Mouse (Mus musculus) heart, postnatal 14 days (tissue): Measurements from ENCODE around the gene Dop1a. TPM values are rescaled to one million over a fixed set of nuclear protein-coding genes. Genes with fewer than 3 reads are reported as not detected.
A peak's percentile ranks its signal among the peaks of the same experiment; 100 is the strongest.

Source experiments
- DNase-seq, 2 experiments: peaks; one replicate each; pipeline ENCODE4 v3.0.0; 2021 to 2022
- intact Hi-C: fragments of 180-260 bp; cut with DNase I; formaldehyde crosslinking; loops from one replicate; pipeline ENCODE4 v1.15.1; 2025
- total RNA-seq, 2 experiments: library from RNA; stranded (reverse); gene quantifications; 2 replicates each; pipeline ENCODE4 v1.2.3; 2021

Dop1a gene
- total RNA-seq, 2 experiments from 2014 or later = 22.2 to 24.2 TPM

DNA sequence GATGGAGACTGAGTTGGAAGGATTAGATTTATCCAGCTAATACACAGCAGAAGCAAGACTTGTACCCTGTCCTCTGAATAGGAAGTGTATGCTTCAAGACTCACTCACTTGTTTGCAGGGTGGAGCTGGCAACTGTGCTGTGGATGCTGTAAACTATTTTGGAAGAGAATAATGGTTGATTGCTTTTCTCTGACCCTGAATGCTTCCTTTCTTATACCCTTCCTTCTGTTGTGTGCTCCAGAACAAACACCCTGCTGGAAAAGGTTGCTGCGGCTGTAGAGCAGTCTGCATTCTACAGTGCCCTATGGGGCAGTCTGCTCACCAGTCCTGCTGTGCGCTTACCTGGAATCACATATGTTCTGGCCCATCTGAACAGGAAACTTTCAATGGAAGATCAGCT is 24.8 kb downstream of the Dop1a start:
- intact Hi-C loops = no loop called here
- DNase-seq = no peak

DNA sequence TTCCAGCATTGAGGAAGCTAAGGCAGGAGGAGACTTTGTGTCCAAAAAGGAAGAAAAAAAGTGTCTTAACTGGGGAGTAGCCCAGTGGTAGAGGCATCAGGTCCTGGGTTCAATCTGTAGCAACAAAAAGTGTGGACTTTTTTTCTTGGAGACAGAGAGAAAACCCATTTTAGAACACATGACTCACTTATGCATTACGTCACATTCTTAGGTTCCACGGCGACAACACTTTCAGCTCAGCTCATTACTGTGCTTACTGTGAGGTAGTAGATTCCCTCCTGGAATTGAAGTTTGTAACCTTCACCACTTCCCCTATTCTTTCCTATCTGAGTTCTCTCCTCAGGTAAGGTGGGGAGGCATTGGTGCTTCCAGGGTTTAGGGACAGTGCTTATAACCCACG is 29.3 kb downstream of the Dop1a start:
- intact Hi-C loops = no loop called here

DNA sequence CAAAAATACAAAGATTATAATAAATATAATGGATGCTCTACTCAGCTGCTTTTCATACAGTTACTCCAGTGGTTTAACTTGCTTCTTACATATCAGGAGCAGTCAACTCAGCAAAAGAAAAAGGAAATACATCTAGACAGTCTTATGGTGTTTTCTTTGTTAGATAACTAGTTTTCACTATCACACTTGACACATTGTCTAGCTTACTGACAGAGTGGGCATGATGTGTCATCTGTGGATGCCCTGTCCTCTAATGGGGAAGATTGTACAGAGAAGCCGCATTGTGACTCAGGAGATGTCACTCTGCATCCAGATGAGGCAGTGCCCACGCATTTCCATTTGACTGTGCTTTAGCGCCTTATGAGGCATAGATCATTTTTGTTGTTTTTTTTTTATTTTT is 32.1 kb downstream of the Dop1a start:
- intact Hi-C loops = no loop called here

More for the DNA sequence above, 29.3 kb downstream of the Dop1a start:
- DNase-seq = no peak

DNA sequence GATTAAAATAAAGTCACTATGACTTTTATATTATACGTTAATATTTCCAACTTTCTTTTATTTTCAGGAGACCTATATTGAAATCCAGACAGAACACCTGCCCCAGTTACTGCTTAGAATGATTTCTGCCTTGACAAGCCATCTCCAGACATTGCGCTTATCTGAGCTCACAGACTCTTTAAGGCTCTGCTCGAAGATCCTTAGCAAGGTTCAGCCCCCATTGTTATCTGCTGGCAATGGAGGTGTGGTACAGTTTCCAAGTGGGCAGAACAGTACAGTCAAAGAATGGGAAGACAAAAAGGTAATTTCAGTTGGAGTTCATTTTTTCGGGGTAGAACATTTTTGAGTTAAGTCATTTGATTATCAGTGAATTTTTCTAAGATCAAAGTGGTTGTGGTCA is 40.5 kb downstream of the Dop1a start:
- DNase-seq = no peak
- intact Hi-C loops = no loop called here

More for the DNA sequence above, 32.1 kb downstream of the Dop1a start:
- no peak for DNase-seq

DNA sequence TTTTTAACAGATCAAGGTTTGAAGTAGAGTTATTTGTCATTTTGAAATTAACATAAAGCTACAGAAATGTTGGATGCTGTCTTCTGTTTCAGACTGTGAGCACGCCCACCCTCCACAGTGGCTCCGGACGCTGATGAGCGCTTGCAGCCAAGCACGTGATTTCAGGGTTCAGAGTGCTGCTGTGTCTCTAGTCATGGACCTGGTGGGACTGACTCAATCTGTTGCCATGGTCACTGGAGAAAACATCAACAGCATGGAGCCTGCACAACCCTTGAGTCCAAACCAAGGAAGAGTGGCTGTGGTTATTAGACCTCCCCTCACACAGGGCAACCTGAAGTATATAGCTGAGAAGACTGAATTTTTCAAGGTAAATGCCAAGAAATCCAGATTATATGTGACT is 46.8 kb downstream of the Dop1a start:
- intact Hi-C loops = no loop called here
- DNase-seq = no peak

DNA sequence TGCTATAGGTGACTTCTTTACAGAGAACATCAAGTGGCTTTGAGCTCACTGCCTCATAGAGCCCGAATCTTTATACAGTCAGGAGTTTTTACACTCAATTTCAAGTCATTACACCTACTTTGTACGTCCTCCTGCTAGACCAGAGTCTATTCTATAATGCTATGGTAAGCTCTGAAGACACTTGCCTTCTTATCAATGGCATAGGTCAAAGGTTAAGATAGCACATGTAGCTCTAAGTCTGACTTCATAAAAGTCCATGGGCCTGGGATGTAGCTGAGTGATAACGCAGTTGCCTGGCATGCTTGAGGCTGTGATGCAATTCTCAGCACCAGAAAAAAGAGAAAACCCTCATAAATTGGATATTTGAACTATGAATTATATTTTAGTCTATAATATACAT is 47.4 kb downstream of the Dop1a start:
- intact Hi-C loops = no loop called here
- no peak for DNase-seq

DNA sequence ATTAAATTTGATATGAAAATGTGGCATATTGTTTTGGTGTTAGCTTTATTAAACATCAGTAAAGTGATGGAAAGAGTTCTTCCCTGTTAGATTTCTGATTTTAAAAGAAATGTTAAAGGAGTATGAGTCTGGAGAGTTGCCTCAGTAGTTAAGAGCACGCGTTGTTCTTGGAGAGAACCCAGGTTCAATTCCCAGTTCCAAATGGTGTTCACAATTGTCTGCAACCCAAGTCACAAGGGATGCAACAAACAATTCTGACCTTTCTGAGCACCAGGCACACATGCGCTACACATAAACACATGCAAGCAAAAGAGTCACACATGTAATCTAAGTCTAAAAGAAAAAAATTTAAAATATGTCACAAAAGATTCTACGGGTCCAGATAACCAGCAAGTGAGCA is 47.8 kb downstream of the Dop1a start:
- intact Hi-C loops = loop anchor here (5.0 kb wide), 1 partner anchor 47 kb away; the partner anchor contains the start of gene Dop1a
- peak in 1 of 2 experiments; percentile 11 for DNase-seq

DNA sequence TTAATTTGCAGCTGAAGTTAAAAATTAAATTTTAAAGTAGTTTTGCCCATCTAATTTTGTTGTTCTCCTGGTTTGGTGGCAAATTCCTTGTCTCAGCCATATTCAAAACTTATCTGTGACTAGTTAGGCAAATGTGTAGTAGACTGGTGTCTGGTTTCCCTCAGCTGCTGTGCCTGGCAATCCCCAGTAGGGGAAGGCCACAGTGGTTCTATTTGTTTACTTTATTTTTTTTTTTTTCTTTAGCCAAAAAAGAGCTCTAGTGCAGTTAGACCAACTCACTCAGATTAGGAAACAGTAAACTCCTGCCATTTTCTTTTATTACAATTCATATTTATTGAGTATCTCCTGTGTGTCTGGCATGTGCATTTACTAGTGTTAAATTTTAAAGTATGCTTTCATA is 55.4 kb downstream of the Dop1a start:
- DNase-seq = no peak
- intact Hi-C loops = no loop called here

DNA sequence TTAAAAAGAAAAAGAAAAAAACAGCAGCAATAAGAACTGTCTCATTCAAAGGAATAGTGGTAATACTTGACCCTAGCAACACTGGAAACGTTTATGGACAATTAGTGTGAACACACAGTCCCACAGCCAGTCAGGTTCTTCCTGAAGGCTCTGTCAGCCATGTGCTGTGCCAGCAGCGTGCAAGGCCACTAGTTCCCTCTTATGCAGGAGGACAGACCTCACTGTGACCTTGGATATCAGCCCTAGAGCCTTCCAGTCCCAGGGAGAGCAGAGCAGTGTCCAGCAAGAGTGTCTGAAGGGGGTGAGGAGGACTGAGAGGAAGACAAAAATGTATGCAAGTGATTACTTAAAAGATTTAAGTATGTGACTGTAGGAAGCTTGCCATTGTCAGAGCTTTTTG is 58.6 kb downstream of the Dop1a start:
- intact Hi-C loops = no loop called here
- peak in 1 of 2 experiments; percentile 4 for DNase-seq

DNA sequence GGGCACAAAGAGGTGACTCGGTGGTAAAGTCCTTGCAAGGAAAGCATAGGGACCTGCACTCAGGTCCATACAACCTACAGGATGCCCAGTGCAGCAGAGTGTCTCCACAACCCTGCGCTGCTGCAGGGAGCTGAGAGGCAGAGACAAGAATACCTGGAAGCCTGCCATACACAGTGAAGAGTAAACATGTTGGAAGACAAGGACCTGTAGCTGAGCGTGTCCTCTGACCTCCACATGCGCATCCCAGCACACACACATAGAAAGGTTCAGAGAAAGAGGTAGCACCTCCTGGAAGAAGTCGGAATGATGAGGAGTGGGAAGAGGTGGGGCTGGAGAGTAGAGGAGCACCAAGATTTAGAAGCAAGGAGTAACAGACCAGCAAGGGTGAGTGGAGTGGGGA is 67.1 kb downstream of the Dop1a start:
- intact Hi-C loops = no loop called here

DNA sequence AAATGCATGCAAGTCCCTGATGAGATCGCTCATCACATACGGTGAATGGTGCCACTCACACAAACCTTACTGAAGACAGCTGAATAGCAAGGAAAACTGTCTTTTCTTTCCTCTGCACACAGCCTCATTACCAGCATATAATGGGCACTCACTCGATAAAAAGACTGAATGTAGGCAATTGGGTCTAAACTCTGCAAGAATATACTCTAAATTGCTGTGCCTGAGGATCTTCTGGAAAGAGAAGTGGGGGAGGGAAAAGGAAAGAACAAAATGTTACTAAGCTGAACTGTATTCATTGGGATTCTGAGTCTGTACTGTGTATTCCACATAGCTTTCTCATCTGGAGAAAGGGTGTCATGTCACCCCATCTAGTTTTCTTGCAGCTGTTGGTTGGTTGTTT is 76.5 kb downstream of the Dop1a start:
- intact Hi-C loops = no loop called here
- no peak for DNase-seq

More for the DNA sequence above, 67.1 kb downstream of the Dop1a start:
- no peak for DNase-seq

DNA sequence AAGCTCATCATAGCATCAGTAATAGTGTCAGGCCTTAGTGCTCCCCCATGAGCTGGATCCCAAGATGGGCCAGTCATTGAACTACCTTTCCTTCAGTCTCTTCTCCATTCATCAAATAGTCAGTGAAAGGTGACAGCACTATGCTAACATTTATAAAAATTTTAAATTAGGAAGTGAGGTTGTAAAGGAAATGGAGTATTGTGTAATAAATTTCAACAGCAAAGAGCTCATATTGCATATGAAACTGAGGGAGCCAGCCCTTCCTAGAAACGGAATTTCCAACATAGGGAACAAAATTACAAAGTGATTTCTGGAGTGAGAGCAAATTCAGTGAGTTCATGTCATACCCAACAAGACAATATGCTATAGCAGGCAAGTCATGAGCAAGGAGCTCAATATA is 77.6 kb downstream of the Dop1a start:
- no peak for DNase-seq
- intact Hi-C loops = no loop called here

DNA sequence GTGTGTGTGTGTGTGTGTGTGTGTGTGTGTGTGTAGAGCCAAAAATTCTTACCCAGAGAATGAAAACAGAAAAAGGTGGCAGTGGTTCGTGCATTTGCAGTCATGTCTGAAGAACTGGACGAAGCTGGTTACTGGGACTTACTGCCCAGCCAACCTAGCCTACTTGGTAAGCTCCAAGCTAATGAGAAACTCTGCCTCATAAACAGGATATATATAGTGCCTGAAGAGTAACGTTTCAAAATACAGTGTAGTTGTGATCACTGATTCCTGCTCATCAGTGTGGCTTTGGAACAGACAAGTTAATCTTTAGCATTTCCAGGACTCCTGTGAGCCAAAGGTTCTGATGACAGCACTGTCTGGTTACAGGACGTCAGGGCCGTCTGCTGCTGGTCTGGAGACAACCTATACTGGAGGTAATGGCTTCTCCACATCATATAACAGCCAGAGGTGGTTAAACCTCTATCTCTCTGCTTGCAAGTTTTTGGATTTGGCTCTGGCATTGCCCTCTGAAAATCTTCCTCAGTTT is 82.7 kb downstream of the Dop1a start:
- intact Hi-C loops = no loop called here
- DNase-seq = no peak

DNA sequence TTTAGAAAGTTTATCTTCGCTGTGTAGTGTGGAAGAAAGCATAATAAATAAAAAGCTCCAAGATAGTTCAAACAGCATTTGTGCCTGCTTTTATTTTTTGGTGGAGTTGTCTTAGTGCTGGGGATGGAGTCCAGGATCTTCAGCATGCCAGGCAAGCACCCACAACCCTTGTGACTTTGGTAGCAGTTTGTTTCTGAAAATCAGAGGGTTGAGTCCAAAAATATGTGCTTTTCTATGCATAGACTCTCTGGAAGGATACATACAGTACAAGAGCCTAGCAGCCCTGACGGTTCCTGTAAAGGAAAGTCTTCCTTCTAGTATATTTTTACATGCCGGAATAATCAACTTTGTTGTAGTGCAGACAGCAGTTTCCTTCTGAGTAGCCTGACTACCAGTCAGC is 83.8 kb downstream of the Dop1a start:
- intact Hi-C loops = no loop called here

DNA sequence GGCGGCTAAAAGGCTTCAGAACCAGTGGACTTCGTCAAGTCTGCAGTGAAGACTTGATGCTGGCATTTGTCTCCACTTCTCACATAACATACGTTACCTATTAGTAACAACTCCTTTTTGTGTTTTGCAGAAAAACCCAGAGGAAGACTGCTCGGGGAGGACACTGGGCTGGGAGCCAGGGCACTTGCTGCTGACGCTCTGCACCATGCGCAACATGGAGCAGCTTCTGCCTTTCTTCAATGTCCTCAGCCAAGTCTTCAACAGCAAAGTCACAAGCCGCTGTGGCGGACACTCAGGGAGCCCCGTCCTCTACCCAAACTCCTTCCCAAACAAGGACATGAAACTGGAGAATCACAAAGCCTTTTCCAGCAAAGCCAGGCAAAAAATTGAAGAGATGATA is 86.9 kb downstream of the Dop1a start:
- intact Hi-C loops = no loop called here
- no peak for DNase-seq

More for the DNA sequence above, 83.8 kb downstream of the Dop1a start:
- DNase-seq = no peak

DNA sequence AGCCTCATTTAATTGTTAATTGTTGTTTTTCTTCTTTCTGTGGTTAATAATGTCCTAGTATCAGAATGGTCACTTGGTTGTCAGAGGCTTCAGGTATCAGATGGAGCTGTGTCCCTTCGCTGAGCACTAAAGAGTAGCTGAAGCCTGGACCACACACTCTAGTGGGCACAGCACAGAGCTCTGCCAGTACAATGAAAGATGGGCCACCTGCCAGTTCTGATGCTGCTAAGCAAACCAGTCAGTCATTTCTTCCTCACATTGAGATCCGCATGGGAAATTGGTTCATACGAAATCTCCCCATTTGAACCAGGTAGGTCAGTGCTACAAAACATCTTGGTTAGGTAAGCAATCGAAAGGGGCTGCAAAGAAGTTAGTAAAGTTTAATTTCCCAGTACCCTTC is 87.7 kb downstream of the Dop1a start:
- DNase-seq = no peak

DNA sequence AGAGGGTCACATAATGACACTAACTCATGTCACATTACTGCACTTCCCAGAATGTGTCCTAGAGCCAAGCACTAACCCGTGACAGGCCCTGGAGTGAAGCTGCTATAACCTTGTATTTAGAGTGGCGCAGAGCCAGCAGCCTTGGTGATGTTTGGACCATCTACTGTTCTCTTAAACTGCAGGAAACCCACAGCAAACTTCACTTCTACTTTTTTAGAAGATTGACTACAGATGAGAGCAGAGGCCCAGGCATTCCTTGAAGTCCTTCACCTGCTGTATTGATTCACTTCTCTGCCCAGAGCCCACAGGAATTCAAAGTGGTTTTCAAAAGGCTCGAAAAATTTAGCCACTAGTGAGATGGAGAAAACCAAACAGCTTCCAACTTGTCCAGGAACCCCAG is 93.6 kb downstream of the Dop1a start:
- DNase-seq = no peak
- intact Hi-C loops = no loop called here

More for the DNA sequence above, 87.7 kb downstream of the Dop1a start:
- intact Hi-C loops = no loop called here

DNA sequence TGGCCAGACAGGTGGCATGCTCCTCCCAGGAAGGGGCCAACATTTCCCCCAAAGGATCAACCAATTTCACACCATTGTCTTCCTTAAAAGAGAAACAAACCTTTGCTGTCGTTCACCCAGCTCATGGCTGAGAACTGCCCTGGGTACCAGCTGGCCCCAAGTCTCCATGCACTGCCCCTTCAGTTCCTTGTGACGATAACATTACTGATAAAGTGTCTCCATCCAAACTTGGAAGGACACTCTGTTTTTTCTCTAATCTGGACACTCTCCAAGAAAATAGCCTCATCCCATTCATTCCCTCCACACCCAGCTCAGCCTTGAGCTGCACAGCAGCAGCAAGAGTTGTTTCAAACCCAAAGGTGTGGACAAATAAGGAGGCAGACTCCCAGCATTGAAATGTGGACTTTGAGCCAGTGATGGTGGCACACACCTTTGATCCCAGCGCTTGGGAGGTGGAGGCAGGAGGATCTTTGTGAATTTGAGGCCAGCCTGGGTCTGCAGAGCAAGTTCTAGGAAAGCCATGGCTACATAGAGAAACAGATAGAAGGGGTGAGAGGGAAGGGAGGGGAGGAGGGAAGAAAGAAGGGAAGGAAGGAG is 102.5 kb downstream of the Dop1a start:
- DNase-seq = no peak
- intact Hi-C loops = no loop called here

DNA sequence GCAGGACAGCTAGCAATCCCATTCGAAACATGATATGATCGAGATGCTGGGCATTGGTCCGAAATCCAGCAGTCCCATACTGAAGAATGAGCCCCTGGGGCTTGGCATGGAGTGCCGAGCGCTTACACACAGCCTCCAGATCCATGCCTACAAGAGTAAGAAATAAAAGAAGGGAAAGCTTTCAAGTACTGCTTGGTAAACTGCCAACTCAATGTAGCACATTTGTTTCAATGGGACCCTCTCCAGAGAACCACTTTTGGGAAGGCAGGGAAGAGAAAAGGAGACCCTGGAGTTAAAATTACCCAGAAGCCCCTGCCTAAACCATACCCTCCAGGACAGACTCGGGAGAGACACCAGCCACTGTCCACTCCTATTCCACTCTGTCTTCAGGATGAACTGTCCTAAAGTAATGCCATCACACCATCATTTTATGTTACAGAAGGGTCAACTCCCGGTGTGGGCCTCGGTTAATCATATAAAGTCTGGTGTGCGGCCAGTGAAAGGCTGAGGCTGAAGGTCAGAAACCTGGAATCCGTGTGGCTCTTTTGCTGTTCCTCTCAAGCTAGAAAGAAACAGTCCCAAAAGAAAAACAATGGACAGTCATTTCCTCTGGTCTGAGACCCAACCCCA is 103.4 kb downstream of the Dop1a start:
- DNase-seq = no peak
- intact Hi-C loops = no loop called here

DNA sequence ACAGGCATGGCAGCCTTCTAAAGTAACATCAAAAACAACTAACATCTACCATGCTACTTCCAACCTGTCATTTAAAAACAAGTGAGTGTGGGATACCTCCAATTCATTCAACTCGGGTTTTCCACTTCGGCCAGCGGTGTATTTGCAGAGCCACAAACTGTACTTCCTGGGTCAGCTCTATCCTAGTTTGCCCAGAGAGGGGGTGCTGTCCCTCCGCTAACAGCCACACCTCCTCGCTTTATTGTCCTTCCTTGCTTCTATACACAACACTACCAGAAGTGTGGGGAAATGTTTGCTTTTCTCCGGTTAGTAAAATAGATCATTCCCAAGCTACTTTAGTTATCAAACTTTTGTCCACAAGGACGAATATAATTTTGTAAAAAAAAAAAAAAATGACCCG is 104.0 kb downstream of the Dop1a start:
- DNase-seq = no peak
- intact Hi-C loops = no loop called here

DNA sequence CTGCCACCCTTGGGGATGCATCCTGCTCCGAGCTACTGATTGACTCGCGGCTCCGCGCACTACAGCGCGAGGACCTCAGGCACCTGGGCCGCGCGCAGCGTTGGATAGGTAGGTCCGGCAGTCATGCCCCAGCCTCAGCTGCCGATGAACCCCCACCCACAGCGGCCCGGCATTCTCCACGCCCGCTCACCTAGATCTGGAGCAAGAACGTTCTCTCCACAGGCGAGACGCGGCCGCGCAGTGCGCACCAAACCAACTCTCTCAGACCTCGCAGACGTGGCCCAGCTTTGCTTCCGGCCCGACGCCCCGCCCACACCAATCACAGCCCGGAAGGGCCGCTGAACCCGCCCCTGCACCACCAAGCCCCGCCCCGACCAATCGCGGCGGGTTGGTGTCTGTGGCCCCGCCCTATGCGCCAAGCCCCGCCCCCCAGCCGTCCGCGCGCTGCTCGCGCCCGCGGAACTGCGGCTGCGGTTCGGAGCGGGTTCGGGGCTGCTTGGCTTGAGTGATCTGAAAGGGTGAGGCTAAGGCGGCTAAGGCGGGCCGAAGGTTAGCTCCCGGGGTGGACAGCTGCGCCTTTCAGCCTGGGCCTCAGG is 104.7 kb downstream of the Dop1a start, which contains the start of the genes Pgm3 and Rwdd2a:
Pgm3 (minus strand) TSS at position 303 of the 596 bp plus-strand sequence.
Rwdd2a (plus strand) TSS at position 452 of the 596 bp plus-strand sequence.
- peak; percentile 97 for DNase-seq
- intact Hi-C loops = no loop called here

DNA sequence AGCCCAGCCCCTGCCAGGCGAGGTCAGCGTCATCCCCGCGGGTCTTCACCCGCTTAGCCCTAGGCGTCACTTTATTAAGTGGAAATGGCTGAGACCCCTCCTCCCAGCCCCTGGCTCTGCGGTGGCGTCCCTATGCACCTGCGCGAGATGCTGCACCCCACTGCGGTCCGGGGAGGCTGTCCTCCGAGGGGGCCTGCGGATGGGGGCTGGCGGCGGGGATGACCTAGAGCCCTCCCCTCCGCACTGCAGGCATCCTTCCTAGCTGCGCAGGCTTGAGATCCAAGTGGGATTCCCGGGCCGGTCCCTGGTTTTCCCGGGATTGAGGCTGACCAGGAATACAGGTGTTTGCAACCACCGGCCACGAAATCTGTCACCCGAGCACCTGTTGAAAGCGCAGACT is 105.2 kb downstream of the Dop1a start:
- DNase-seq = no peak
- intact Hi-C loops = no loop called here
